Mouse (Mus musculus): Measurements from ENCODE around the gene Oxa1l.

Oxa1l gene

DNA sequence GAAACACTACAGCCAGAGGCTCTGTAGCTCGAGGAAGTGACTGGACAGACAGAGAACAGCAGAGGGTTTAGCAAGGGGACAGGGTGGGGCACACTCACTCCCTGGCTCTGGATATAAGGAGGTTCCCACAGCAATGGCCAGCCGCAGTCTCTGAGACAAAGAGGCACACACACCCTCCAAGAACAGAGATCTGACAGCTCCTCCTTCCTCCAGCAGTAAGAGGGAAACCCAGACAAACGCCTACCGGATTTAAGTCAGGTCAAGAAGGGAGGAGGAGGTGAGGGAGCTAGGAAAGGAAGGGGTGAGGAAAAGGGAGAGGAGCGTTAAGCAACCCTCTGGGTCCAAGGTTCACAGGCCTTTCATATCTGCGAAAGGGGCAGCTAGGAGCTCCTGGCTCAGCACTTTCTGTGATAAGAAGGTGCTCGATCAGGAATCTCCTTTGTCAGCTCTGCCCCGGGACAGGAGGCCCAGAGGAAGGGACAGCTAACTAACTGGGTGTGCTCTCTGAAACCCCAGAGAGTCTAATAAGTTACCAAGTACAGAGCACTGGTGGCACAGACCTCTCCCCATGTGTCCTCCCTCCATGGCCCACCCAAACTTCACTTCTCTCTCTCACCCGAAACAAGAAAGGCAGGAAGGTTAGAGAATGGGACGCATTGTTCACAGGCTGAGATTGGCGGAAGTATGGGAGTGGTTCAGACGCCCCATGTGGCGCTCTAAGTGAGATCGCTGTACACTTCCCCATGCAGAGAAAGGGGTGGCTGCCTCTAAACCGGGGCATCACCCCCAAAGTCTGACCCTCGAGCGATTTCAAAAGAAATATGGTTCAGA is 49.6 kb downstream of the Oxa1l start:
- no peak for DNase-seq (ENCODE audit: low read depth)

- no peak for DNase-seq (ENCODE audit: low read depth)
Observed at GRCm38 (mm10) chr14:54412000-54412576, 51.5 kb downstream of the Oxa1l start.

DNA sequence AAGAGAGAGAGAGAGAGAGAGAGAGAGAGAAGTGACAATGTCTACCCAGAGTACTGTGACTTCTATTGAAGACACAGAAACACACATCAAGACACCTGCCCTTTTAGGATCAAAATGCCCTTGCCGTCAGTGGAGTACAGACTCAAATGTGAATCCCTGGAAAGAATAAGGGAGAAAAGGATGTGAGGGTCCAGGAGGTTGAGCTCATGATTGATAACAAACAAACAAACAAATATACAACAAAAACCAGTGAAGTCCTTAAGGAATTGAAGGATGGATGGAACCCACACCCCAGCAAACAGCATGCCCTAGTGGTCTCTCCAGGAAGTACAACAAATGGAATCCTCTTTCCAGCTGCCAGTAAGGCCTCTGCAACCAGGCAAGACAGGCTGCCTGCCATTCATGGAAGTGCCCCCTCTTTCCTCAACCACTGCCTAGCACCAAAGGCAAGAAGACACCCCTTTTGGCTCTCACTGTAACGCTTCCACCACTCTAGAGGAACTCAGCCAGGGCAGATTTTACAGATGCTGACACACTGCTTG is 52.1 kb downstream of the Oxa1l start:
- DNase-seq (ENCODE audit: low read depth), result no peak

- no peak for DNase-seq (ENCODE audit: low read depth)
Observed at GRCm38 (mm10) chr14:54413877-54414700, 53.5 kb downstream of the Oxa1l start.

- DNase-seq (ENCODE audit: low read depth), result no peak
Observed at GRCm38 (mm10) chr14:54415241-54416020, 54.8 kb downstream of the Oxa1l start.

- DNase-seq (ENCODE audit: low read depth), result no peak
Observed at GRCm38 (mm10) chr14:54416229-54416775, 55.7 kb downstream of the Oxa1l start.

DNA sequence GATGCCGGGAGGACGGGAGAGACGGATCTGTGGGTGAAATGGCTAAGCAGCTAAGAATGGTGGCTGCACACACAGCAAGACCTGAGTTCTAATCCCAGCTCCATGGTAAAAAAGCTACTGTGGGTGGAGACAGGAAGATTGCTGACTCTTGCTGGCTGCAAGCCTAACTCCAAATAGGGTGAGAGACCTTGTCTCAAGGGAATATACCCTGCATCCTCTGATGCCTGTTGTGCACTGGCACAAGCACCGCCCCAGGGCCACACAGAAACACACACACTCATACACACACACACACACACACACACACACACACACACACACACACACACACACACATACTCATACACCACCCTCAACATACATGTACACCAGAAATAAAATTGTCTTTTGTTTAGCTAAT is 56.2 kb downstream of the Oxa1l start:
- DNase-seq (ENCODE audit: low read depth), result no peak

DNA sequence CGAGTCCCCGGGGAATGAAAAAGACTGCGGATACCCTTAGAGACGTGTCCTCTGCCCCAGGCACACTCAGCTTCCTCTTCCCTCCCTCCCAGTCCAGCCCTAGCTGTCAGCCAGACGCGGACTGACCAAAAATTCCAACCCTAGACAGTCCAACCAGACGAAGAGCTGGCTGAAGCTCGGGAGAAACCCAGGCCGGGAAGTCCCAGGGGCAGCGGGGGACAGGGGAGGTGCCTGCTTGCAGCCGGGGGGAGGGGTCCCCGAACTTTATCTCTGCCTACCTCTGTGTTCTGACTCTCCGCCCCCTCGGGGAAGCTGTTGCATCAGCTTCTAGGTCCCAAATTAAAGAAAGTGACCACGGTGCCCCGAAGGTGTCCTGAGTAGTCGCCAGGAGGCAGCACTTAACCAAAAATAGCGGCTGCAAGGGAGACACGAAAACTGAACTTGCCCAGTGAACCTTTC is 57.0 kb downstream of the Oxa1l start, which contains the start of gene Slc7a7:
Gene Slc7a7, minus strand, starts transcription at position 158 of the 459 bp plus-strand sequence.
- no peak for DNase-seq (ENCODE audit: low read depth)
